Mouse (Mus musculus): ENCODE measurements around the gene Aldh3b3.

DNA sequence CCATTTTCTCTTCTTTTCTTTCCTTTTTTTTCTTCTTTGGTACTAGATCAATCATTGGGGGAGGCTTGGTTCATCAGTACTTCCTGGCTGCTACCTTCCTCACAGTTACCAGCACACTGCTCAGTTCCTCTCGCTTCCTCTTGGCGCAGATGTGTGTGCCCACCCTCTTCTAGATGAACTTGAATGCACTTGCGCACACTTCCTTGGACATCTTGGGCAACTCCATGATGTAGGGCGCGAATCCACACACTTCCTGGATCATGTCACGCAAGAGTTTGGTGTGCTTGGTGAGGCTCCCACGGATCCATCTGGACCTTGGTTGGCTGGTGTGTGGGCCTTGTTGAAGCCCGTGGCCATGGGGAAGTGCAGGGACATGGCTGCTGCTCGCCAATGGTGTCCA is 26.7 kb upstream of the Aldh3b3 start:
- TF ChIP-seq CTCF (IDR thresholded peaks at IDR 0.05) (no peak), EP300 (IDR thresholded peaks at IDR 0.05) (no peak)
